8 mouse cellular contexts compared by ENCODE assay signal in genomic region chr16:49857504-49858160, GRCm38 (mm10). TPM values are rescaled to one million over a fixed set of nuclear protein-coding genes. Genes with fewer than 3 reads are reported as not detected.
A peak's percentile ranks its signal among the peaks of the same experiment; 100 is the strongest.
DNase-seq lines count a peak whose midpoint lies in the region; ATAC-seq and TF ChIP-seq lines count a peak whose summit lies in the region.

No protein-coding gene starts in this region.

- H3K9ac ChIP-seq in forebrain, embryonic 13.5 days: peak overlapping the region; percentile 50; the same call in 1 of the 2 replicates
- H3K9ac ChIP-seq in intestine, embryonic 16.5 days (ENCODE audit: low read depth, low read length): peak overlapping the region; percentile 15; the same call in 1 of the 2 replicates
- H3K9ac ChIP-seq in midbrain, embryonic 13.5 days (replicated peaks): peak overlapping the region; percentile 53

- peak overlapping the region; percentile 51 for H3K4me2 ChIP-seq in forebrain, embryonic 13.5 days
- peak overlapping the region; percentile 44 for H3K4me2 ChIP-seq in intestine, embryonic 16.5 days (ENCODE audit: low read depth, low read length)
- peak overlapping the region; percentile 54 for H3K4me2 ChIP-seq in midbrain, embryonic 13.5 days (replicated peaks)

- H3K4me3 ChIP-seq in G1E (ENCODE audit: low read depth, low read length): peak overlapping the region; percentile 94
- H3K4me3 ChIP-seq in forebrain, embryonic 13.5 days: peak overlapping the region; percentile 88
- peak overlapping the region; percentile 22 for H3K4me3 ChIP-seq in intestine, embryonic 16.5 days (ENCODE audit: low read length)
- H3K4me3 ChIP-seq in midbrain, embryonic 13.5 days (replicated peaks): peak overlapping the region; percentile 89

- no peak for TF ChIP-seq CTCF in G1E (IDR thresholded peaks at IDR 0.05; ENCODE audit: low read depth, low read length)

- no peak for ATAC-seq in G1E (ENCODE audit: extremely low read depth, insufficient number of reproducible peaks, low FRiP score, poor library complexity, severe bottlenecking)
- no peak for ATAC-seq in forebrain, embryonic 13.5 days
- no peak for ATAC-seq in intestine, embryonic 16.5 days
- no peak for ATAC-seq in midbrain, embryonic 13.5 days

- no peak overlapping the region for H3K27ac ChIP-seq in forebrain, embryonic 13.5 days
- H3K27ac ChIP-seq in intestine, embryonic 16.5 days (ENCODE audit: low read length): no peak overlapping the region
- no peak overlapping the region for H3K27ac ChIP-seq in midbrain, embryonic 13.5 days

- no peaks in the 10 kb centered on the region for H3K9me3 ChIP-seq in G1E (replicated peaks)
- no peaks in the 10 kb centered on the region for H3K9me3 ChIP-seq in forebrain, embryonic 13.5 days (replicated peaks)
- no peaks in the 10 kb centered on the region for H3K9me3 ChIP-seq in intestine, embryonic 16.5 days (ENCODE audit: control insufficient read depth, low read length)
- H3K9me3 ChIP-seq in midbrain, embryonic 13.5 days: no peaks in the 10 kb centered on the region

- peaks cover 36% of the 10 kb centered on the region for H3K36me3 ChIP-seq in G1E (replicated peaks)
- H3K36me3 ChIP-seq in forebrain, embryonic 13.5 days (ENCODE audit: poor library complexity, severe bottlenecking): 0 out of 2 replicates have a peak, but pooled peaks cover 3% of the 10 kb centered on the region
- no peaks in the 10 kb centered on the region for H3K36me3 ChIP-seq in intestine, embryonic 16.5 days (ENCODE audit: control insufficient read depth, insufficient read depth, low read length)
- H3K36me3 ChIP-seq in midbrain, embryonic 13.5 days: no peaks in the 10 kb centered on the region

- no peaks in the 10 kb centered on the region for H3K27me3 ChIP-seq in G1E (ENCODE audit: insufficient read depth, low read length)
- H3K27me3 ChIP-seq in forebrain, embryonic 13.5 days: no peaks in the 10 kb centered on the region
- H3K27me3 ChIP-seq in intestine, embryonic 16.5 days (replicated peaks; ENCODE audit: control insufficient read depth, insufficient read depth, low read length): no peaks in the 10 kb centered on the region
- 0 out of 2 replicates have a peak, but pooled peaks cover 3% of the 10 kb centered on the region for H3K27me3 ChIP-seq in midbrain, embryonic 13.5 days

- peak; percentile 39 for DNase-seq in adrenal gland, postnatal 14 days
- DNase-seq in adrenal gland, adult 8-10 months: no peak
- DNase-seq in G1E (ENCODE audit: low spot score): peak; percentile 48
- DNase-seq in urinary bladder, postnatal 4 days (ENCODE audit: low spot score in 2 of 2): no peak
- DNase-seq in gastrocnemius, adult 8-10 months (ENCODE audit: low spot score in 2 of 2): no peak

- peaks cover 61% of the 10 kb centered on the region for H3K4me1 ChIP-seq in G1E (ENCODE audit: insufficient read depth, low read depth, low read length)
- H3K4me1 ChIP-seq in forebrain, embryonic 13.5 days: peaks cover 26% of the 10 kb centered on the region
- H3K4me1 ChIP-seq in intestine, embryonic 16.5 days (ENCODE audit: control insufficient read depth, insufficient read depth, low read length): peaks cover 20% of the 10 kb centered on the region
- H3K4me1 ChIP-seq in midbrain, embryonic 13.5 days (replicated peaks): peaks cover 22% of the 10 kb centered on the region

- 42% methylated on average over 8 of the region's 8 CpGs for WGBS in forebrain, embryonic 13.5 days
- 63% methylated on average over 8 of the region's 8 CpGs for WGBS in intestine, embryonic 16.5 days
- 51% methylated on average over 8 of the region's 8 CpGs for WGBS in midbrain, embryonic 13.5 days

RNA-seq across cellular contexts. Expression of gene Cd47, which starts 57.3 kb away (rescaled TPM):
- 126 and 128 TPM in 2 replicates for total RNA-seq in adrenal gland, postnatal 14 days (2021)
- total RNA-seq in adrenal gland, adult 8-10 months (2022): 100 to 1,000 TPM; 124 to 201 (median 165) TPM
- total RNA-seq in G1E (2014; fragmentation: Nextera tagmentation): 418 and 451 TPM in 2 replicates
- total RNA-seq in G1E (2017): 149 and 155 TPM in 2 replicates
- polyA plus RNA-seq in G1E (2012): 88.8 and 95.1 TPM in 2 replicates
- polyA plus RNA-seq in forebrain, embryonic 13.5 days (2015; fragmentation: Nextera tagmentation; extraction: Ambion mirVana): 72.9 and 80.4 TPM in 2 replicates
- 76.5 and 80.3 TPM in 2 replicates for polyA plus RNA-seq in intestine, embryonic 16.5 days (2015; fragmentation: Nextera tagmentation; extraction: Ambion mirVana)
- polyA plus RNA-seq in midbrain, embryonic 13.5 days (2015; fragmentation: Nextera tagmentation; extraction: Ambion mirVana): 94.8 and 121 TPM in 2 replicates
- total RNA-seq in gastrocnemius, adult 8-10 months (2022): 10 to 100 TPM; 21.9 to 27.5 (median 24.5) TPM

Comparison
In these comparisons a context has a peak if more than half of its experiments do, and no peak if none do; other contexts are left out.
1. DNase-seq: peak in adrenal gland, postnatal 14 days (single experiment) and G1E (single experiment); none in adrenal gland, adult 8-10 months (single experiment), urinary bladder, postnatal 4 days (0 of 2) and gastrocnemius, adult 8-10 months (0 of 2).
2. H3K4me3 ChIP-seq: peak in every context shown above with its lines; median percentile 94 in G1E; 89 in midbrain, embryonic 13.5 days; 88 in forebrain, embryonic 13.5 days; 22 in intestine, embryonic 16.5 days.
3. Peak in every context shown above with its lines, with median percentiles within 50 percentile points of each other: H3K4me2 ChIP-seq and H3K9ac ChIP-seq.